Mouse (Mus musculus) monocyte, adult 2 months (primary cell): ENCODE results near the gene Ccdc106.
"Not testable (repeated sequence)": the region's sequence is repeated elsewhere in the genome, so short reads cannot be mapped to it uniquely, and the experiment has no call there.

ENCODE experiments used
- DNase-seq, 2 experiments: peaks; one replicate each; pipeline ENCODE4 v3.0.0; 2022; ENCODE audit warnings: low spot score in 2 of 2, low read depth in 1 of 2

Ccdc106 gene

DNA sequence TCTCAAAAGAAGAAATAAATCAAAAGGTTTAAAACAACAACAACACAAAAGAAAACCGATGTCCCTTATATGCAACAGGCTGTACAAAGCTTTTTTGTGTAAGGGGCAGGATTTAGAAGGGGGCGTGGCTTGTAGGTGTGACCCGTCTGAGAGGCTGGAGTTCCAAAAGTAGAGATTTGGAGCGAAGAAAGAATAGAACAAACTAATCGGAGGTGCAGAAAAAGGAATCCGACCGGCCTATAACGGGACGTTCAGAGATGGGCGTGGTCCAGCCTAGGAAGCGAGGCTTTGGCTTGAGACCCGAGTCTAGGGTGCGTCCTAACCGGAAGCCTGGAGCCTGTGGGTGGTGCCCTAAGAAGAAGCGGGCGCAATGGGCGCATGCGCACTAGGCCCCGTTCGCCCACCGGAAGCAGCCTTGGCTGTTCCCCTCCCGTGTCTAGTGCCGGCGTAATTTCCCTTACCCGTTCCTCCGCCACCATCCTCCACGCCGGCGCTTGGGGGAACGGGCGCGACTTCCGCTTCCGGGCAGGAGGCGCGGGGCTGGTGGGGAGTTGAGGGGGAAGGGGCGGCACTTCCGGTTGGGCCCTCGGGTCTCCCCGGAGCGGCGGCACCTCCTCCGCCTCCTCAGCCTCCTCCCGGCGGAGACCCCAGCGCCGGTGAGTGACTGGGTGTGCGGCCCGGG lies at the start of gene Ccdc106, which contains the start of gene Zfp865:
Gene Ccdc106, plus strand, starts transcription at position 554 of the 682 bp plus-strand sequence.
Gene Zfp865, plus strand, starts transcription at position 377 of the 682 bp plus-strand sequence.
- DNase-seq = peak; percentile 97 to 99

GRCm38 (mm10) chr7:4971068-4971467 lies 49.3 kb upstream of the Ccdc106 start, which contains the start of gene Sbk3:
TSS of gene Sbk3 (minus strand) at chr7:4971168.
- DNase-seq = no peak

GRCm38 (mm10) chr7:4971710-4972109 lies 48.6 kb upstream of the Ccdc106 start:
- no peak for DNase-seq

DNA sequence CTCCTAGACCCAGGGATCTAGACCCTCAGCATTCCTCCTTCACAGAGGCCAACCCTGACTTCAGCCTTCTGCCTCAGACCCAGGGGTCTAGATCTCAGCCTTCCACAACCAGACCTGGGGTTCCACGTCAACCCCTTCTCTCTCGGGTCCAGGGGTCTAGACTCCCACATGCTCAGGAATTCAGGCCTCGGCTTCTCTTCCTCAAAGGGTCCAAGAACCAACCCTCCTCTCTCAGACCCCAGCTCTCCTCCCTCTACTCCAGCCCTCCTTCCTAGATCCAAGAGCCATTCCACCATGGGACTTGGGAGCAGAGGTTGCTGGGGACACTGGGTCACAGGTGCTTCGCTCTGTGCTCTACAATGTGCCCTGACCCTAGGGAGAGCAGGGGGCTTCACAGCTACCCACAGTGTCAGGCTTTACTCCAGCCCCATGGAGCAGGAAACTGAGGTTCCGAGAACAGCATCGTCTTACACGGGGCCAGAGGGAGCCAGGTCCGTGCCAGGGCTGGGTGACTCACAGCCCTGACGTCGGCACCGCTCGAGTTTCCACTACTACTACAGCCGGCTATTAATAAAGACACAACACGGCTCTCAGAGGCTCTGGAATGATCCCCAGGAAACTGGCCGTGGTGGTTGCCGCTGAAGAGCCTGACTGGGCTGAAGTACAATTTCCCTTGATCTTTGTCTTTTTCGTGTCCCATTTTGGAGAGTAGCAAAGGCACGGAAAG lies 47.9 kb upstream of the Ccdc106 start:
- DNase-seq = no peak

DNA sequence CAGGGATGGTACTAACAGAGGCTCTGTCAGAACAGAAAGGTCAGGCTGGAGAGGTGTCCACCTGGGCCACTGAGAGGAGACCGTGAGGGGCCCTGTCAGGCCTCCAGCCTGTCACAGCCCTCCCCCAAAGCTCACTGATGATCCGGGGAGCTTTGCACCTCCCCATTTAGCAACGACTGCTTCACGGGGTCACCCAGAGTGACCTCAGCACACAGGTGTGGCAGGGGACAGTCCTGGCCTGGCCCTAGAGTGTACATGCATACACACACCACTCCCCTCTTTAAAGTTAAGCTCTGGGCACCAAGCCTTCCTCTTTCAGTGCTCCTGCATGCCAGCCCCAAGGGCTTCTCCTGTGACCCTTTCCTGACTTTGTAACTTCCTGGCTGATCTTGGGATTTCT lies 44.9 kb upstream of the Ccdc106 start:
- DNase-seq = no peak

- DNase-seq = no peak
Measured at GRCm38 (mm10) chr7:4976832-4977231, 43.5 kb upstream of the Ccdc106 start.

GRCm38 (mm10) chr7:4988250-4988649 lies 32.1 kb upstream of the Ccdc106 start:
- DNase-seq = no peak

- DNase-seq = no peak
Measured at GRCm38 (mm10) chr7:4993347-4993998, 26.9 kb upstream of the Ccdc106 start.

DNA sequence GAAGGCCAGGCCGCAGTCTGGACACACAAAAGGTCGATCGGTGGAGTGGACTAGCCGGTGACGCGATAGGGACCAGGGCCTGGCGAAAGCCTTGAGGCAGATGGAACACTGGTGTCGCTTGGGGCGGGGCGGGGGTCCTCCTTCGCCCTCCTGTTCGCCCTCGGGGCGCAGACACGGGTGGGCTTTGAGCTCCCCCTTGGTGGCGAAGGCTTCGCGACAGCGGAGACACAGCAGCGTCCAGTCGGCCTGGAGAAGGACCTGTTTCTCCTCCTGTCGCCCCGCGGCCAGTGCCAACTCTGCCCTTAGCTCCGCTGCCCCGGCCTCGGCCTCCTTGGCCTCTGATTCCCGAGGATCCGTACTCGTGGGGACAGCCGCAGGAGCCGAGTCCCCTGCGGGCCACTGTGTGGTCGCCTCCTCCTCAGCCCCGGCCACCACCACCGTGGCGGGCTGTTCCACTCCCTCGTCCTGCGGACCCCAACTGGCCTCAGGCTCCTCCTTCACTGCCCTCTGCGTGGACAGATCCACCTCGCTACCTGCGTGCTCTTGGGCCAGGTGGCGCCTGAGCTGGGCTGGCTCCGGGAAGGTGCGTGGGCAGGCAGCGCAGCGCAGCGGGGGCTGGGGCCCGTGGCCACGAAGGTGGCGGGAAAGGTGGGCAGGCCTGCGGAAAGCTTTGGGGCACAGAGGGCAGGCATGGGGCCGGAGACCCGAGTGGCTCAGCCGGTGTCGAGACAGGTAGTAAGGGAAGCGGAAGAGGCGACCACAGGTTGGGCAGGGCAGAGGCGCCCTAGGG lies 26.2 kb upstream of the Ccdc106 start:
- DNase-seq = no peak

GRCm38 (mm10) chr7:4995268-4996002 lies 24.9 kb upstream of the Ccdc106 start:
- no peak for DNase-seq

GRCm38 (mm10) chr7:4996003-4996895 lies 24.1 kb upstream of the Ccdc106 start, which contains the start of gene Zfp579:
TSS of gene Zfp579 (minus strand) at chr7:4996158.
- DNase-seq = peak in 1 of 2 experiments; percentile 22

DNA sequence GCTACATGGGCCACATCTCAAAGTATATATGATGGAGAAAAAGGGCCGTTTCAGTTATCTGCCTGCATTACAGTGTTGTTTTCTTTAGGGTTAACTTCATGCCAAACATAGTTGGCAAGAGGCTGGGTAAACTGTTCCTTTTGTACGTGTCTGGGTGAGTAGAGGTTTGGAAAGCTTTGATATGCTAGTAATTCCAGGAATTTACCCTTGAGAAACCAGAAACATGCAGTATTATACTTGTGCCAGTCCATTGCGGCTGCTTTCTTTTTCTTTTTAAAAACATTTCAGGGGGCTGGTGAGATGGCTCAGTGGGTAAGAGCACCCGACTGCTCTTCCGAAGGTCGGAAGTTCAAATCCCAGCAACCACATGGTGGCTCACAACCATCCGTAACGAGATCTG lies 23.4 kb upstream of the Ccdc106 start:
- DNase-seq = no peak

DNA sequence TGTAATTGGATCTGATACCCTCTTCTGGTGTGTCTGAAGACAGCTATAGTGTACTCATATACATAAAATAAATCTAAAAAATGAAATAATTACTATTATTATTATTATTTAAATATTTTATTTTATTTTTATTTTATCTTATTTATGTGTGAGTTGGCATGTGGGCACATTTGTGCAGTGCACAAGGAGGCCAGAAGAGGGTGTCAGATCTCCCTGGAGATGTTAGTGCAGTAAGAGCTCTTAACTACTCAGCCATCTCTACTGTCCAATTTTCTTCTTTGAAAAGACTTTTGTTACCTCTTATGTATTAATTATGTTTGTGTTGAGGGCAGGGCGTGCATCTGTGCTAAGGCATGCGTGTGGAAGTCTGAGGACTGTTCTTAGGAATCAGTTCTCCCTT lies 20.5 kb upstream of the Ccdc106 start:
- no peak for DNase-seq

DNA sequence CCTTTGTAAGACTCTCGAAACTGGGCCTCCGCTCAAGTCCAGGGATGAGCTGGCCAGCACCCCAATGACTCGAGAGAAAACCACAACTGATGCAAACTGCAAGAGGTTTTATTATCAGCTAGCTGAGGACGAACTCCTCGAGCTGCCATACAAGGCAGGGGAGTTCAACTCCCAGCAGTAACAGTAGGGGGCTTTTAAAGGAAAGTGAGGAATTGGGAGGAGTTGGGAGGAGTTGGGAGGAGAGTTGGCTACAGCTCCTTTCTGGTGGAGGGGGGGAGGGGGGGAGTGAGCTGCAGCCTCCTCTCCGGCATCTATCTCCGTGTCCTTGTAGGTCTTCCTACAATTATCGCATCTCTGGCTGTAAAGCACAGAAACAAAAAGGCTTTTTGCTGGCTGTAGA lies 17.5 kb upstream of the Ccdc106 start:
- not testable (repeated sequence) for DNase-seq

- DNase-seq = no peak
Measured at GRCm38 (mm10) chr7:5008229-5008628, 12.1 kb upstream of the Ccdc106 start.

- no peak for DNase-seq
Measured at GRCm38 (mm10) chr7:5012681-5013513, 7.5 kb upstream of the Ccdc106 start.

DNA sequence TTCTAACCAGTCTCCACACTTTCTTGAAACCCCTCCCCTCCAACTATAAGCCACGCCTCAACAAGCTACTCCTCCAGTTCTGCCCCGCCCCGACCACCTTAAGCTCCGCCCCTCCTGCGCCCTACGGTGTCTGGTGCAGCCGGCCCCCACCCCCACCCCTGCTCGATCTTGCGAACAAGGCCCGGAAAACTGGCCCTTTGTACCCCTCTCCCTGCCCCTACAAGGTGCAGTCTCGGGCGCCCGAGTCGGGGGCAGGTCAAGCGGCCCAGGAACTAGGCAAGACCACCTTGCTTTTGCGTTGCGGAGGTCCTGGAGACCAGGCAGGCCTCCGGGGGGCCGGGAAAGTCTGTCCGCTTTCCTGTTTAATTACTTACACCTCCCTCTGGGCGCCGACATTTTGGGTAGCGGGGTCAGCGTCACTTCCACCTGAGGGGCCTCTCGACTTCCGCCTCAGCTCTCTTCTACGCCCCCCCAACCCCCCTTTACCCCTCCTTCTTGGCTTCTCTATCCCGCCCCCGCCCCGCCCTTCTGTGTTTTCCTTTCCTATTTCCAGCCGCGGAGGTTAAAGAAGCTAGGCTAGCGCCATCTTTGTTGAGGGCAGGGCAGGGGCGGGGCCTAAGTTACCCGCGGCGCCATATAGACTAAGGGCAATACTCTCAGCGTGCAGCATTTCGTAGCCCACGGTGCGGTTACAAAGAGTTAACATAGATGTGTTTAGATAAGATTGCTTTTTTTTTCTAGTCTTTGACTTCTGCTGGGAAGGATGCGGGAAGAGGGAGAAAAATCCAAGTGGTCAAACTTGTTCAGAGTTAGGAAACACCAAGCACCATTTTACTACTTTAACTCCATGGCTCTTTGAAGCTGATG lies 5.9 kb upstream of the Ccdc106 start, which contains the start of the genes Zfp524 and Fiz1:
Gene Zfp524, plus strand, starts transcription at position 165 of the 867 bp plus-strand sequence.
Gene Fiz1, minus strand, starts transcription at position 447 of the 867 bp plus-strand sequence.
- DNase-seq = peak; percentile 88 to 96
